Mouse (Mus musculus) thymus, postnatal 0 days (tissue): ENCODE results near the gene Rnf43. TPM values are rescaled to one million over a fixed set of nuclear protein-coding genes. Genes with fewer than 3 reads are reported as not detected.
A peak's percentile ranks its signal among the peaks of the same experiment; 100 is the strongest.

Source experiments
- DNase-seq: peaks from one replicate; pipeline ENCODE4 v3.0.0-alpha.2; 2015; ENCODE audit warnings: low spot score
- polyA plus RNA-seq: library from polyadenylated mRNA; unstranded; fragments of >200 nt; fragmentation: Nextera tagmentation; extraction: Ambion mirVana; gene quantifications from 2 replicates; pipeline ENCODE4 v1.2.1, GENCODE M21; 2015

Rnf43 gene
- polyA plus RNA-seq, 1 experiment from 2014 or later = 5.2 TPM

- DNase-seq = no peak
These were observed 15.2 kb downstream of the Rnf43 start for GRCm38 (mm10) chr11:87677756-87678155.

- DNase-seq = no peak
These were observed 16.0 kb downstream of the Rnf43 start for GRCm38 (mm10) chr11:87678545-87678944.

GRCm38 (mm10) chr11:87678976-87679375 lies 16.5 kb downstream of the Rnf43 start:
- DNase-seq = peak; percentile 49

- DNase-seq = no peak
These were observed 18.3 kb downstream of the Rnf43 start for GRCm38 (mm10) chr11:87680786-87681185.

- DNase-seq = no peak
These were observed 19.6 kb downstream of the Rnf43 start for GRCm38 (mm10) chr11:87682096-87682495.

- DNase-seq = no peak
These were observed 20.5 kb downstream of the Rnf43 start for GRCm38 (mm10) chr11:87682838-87683571.

GRCm38 (mm10) chr11:87686407-87686806 lies 23.9 kb downstream of the Rnf43 start:
- peak; percentile 44 for DNase-seq

GRCm38 (mm10) chr11:87687246-87688225 lies 25.0 kb downstream of the Rnf43 start:
- no peak for DNase-seq

- DNase-seq = no peak
These were observed 26.1 kb downstream of the Rnf43 start for GRCm38 (mm10) chr11:87688478-87689203.

- DNase-seq = no peak
These were observed 26.9 kb downstream of the Rnf43 start for GRCm38 (mm10) chr11:87689402-87689808.

- DNase-seq = no peak
These were observed 27.7 kb downstream of the Rnf43 start for GRCm38 (mm10) chr11:87690054-87690740.

GRCm38 (mm10) chr11:87697131-87697682 lies 34.7 kb downstream of the Rnf43 start:
- DNase-seq = no peak

GRCm38 (mm10) chr11:87698126-87698525 lies 35.6 kb downstream of the Rnf43 start:
- DNase-seq = no peak

- DNase-seq = no peak
These were observed 38.6 kb downstream of the Rnf43 start for GRCm38 (mm10) chr11:87701108-87701507.

GRCm38 (mm10) chr11:87701877-87702620 lies 39.5 kb downstream of the Rnf43 start:
- DNase-seq = no peak

GRCm38 (mm10) chr11:87703654-87704053 lies 41.1 kb downstream of the Rnf43 start:
- no peak for DNase-seq

GRCm38 (mm10) chr11:87704289-87704688 lies 41.8 kb downstream of the Rnf43 start:
- no peak for DNase-seq

GRCm38 (mm10) chr11:87707570-87707969 lies 45.0 kb downstream of the Rnf43 start:
- DNase-seq = no peak

- DNase-seq = no peak
These were observed 46.5 kb downstream of the Rnf43 start for GRCm38 (mm10) chr11:87708979-87709378.
